Mouse (Mus musculus): ENCODE results near the gene Cdyl. TPM values are rescaled to one million over a fixed set of nuclear protein-coding genes. Genes with fewer than 3 reads are reported as not detected.
A peak's percentile ranks its signal among the peaks of the same experiment; 100 is the strongest.

The Cdyl gene
- polyA plus RNA-seq, 2 experiments: 7.9 to 10.4 TPM

DNA sequence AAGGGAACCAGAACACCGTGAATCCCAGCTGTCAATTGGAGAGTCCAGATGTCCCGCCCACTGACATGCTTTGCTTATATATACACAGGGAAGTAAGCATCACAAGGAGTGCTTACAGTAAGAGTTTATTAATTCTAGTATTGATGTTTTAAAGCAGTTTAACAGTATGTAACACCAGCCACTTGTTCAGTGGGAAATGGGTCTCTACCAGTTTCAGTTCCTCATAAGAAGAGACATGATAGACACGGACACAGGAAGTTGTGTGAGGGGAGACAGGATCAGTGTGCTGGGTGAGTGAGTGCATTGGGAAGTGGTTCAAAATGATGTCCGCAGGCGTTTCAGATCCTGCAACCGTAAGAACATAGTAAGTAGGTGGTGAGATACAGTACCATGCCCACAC lies 123.9 kb downstream of the Cdyl start:
- no peak for ATAC-seq (ENCODE audit: insufficient read depth)
- H3K36me3 ChIP-seq (replicated peaks; ENCODE audit: control insufficient read depth, insufficient read depth, low read depth): no peaks in the 10 kb centered on the region
- no peak overlapping the region for H3K9ac ChIP-seq (replicated peaks)
- peak overlapping the region; percentile 30; the same call in 1 of the 2 replicates for H3K4me2 ChIP-seq (ENCODE audit: low read depth)
- peaks cover 44 to 54% of the 10 kb centered on the region in 2 experiments for H3K4me1 ChIP-seq (replicated peaks; ENCODE audit: control insufficient read depth in 2 of 2, insufficient read depth in 2 of 2, low read length in 1 of 2)
- WGBS (ENCODE audit: insufficient replicate concordance): 45% methylated on average over 6 of the region's 6 CpGs
- no peaks in the 10 kb centered on the region for H3K9me3 ChIP-seq (ENCODE audit: control insufficient read depth, low read length)
- no peak for TF ChIP-seq CTCF (IDR thresholded peaks at IDR 0.05; ENCODE audit: low read depth)
- no peak for TF ChIP-seq EP300 (IDR thresholded peaks at IDR 0.05; ENCODE audit: low read depth)
- H3K27ac ChIP-seq: peak overlapping the region; percentile 2; the same call in 1 of the 2 replicates
- no peak for DNase-seq (ENCODE audit: low read depth in 3 of 3, low spot score in 3 of 3)
- no peaks in the 10 kb centered on the region for H3K27me3 ChIP-seq (ENCODE audit: control insufficient read depth, insufficient read depth, low read length)
- no peak overlapping the region for H3K4me3 ChIP-seq (ENCODE audit: insufficient read depth in 1 of 2, low read depth in 2 of 2, low read length in 2 of 2)

DNA sequence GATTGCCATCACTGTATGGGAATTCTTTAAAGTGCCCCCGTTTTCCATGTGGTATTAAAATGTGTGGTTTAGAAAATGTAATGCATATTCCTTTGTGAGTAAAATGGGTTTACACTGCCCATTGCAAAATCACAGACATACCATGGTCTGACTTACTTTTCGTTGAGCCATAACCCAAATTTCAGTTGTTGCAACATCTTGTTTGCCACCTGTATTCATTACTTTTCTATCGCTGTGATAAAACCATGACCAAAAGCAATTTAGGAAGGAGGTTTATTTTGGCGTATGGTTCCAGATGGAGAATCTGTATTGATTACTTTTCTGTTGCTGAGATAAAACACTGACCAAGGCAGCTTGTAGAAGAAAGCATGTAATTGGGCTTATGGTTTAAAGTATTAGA lies 124.6 kb downstream of the Cdyl start:
- Histone ChIP-seq H3K4me3 (ENCODE audit: insufficient read depth in 1 of 2, low read depth in 2 of 2, low read length in 2 of 2) (no peak overlapping the region), H3K9me3 (ENCODE audit: control insufficient read depth, low read length) (no peaks in the 10 kb centered on the region), H3K9ac (replicated peaks) (no peak overlapping the region), H3K27me3 (ENCODE audit: control insufficient read depth, insufficient read depth, low read length) (no peaks in the 10 kb centered on the region), H3K27ac (no peak overlapping the region), H3K4me2 (ENCODE audit: low read depth) (no peak overlapping the region), H3K4me1 (replicated peaks; ENCODE audit: control insufficient read depth in 2 of 2, insufficient read depth in 2 of 2, low read length in 1 of 2) (peaks cover 48 to 57% of the 10 kb centered on the region in 2 experiments), H3K36me3 (replicated peaks; ENCODE audit: control insufficient read depth, insufficient read depth, low read depth) (no peaks in the 10 kb centered on the region)
- WGBS (ENCODE audit: insufficient replicate concordance): 76% methylated on average over 4 of the region's 4 CpGs
- TF ChIP-seq CTCF (IDR thresholded peaks at IDR 0.05; ENCODE audit: low read depth) (no peak), EP300 (IDR thresholded peaks at IDR 0.05; ENCODE audit: low read depth) (no peak)
- ATAC-seq (ENCODE audit: insufficient read depth) (no peak), DNase-seq (ENCODE audit: low read depth in 3 of 3, low spot score in 3 of 3) (no peak)

DNA sequence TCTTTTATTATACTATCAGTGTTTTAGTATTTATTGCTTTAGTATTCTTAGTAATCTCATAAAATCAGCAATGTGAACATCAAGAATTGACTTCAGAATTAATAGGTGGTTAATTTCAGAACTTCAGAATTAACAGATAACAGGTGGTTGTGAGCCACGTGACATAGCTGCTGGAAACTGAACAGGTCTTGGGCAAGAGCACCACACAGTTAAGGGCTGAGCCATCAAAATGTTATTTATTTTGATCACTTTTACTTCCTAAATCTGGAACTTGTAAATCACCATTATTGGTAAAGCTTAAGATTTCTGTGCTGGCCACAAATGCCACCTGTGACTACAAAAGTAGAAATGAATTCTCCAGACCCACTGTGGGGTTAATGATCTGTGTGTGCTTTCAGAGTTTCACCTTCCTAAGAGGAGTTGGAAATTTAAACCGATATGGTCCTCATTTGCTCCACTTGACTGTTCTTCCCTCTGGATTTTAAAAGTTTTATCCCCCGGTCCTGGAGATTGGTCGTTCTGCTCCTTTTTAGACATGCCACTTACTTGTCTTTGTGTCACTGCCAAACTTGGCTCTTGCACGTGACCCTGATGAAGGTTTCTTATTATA lies 125.8 kb downstream of the Cdyl start:
- ATAC-seq (ENCODE audit: insufficient read depth): no peak
- peak overlapping the region; percentile 31 for H3K27ac ChIP-seq
- no peaks in the 10 kb centered on the region for H3K27me3 ChIP-seq (ENCODE audit: control insufficient read depth, insufficient read depth, low read length)
- 73% methylated on average over 5 of the region's 5 CpGs for WGBS (ENCODE audit: insufficient replicate concordance)
- no peak overlapping the region for H3K4me3 ChIP-seq (ENCODE audit: insufficient read depth in 1 of 2, low read depth in 2 of 2, low read length in 2 of 2)
- peaks cover 47 to 60% of the 10 kb centered on the region in 2 experiments for H3K4me1 ChIP-seq (replicated peaks; ENCODE audit: control insufficient read depth in 2 of 2, insufficient read depth in 2 of 2, low read length in 1 of 2)
- no peaks in the 10 kb centered on the region for H3K9me3 ChIP-seq (ENCODE audit: control insufficient read depth, low read length)
- H3K36me3 ChIP-seq (replicated peaks; ENCODE audit: control insufficient read depth, insufficient read depth, low read depth): no peaks in the 10 kb centered on the region
- DNase-seq (ENCODE audit: low read depth in 3 of 3, low spot score in 3 of 3): no peak
- no peak overlapping the region; the same call in 1 of the 2 replicates for H3K9ac ChIP-seq (replicated peaks)
- no peak for TF ChIP-seq EP300 (IDR thresholded peaks at IDR 0.05; ENCODE audit: low read depth)
- TF ChIP-seq CTCF (IDR thresholded peaks at IDR 0.05; ENCODE audit: low read depth): no peak
- H3K4me2 ChIP-seq (ENCODE audit: low read depth): peak overlapping the region; percentile 59; the same call in 1 of the 2 replicates

GRCm38 (mm10) chr13:35786726-35787399 lies 127.2 kb downstream of the Cdyl start:
- H3K27me3 ChIP-seq (ENCODE audit: control insufficient read depth, insufficient read depth, low read length): no peaks in the 10 kb centered on the region
- no peak overlapping the region for H3K4me3 ChIP-seq (ENCODE audit: insufficient read depth in 1 of 2, low read depth in 2 of 2, low read length in 2 of 2)
- H3K4me2 ChIP-seq (ENCODE audit: low read depth): peak overlapping the region; percentile 59
- no peak for TF ChIP-seq CTCF (IDR thresholded peaks at IDR 0.05; ENCODE audit: low read depth)
- TF ChIP-seq EP300 (IDR thresholded peaks at IDR 0.05; ENCODE audit: low read depth): no peak
- H3K27ac ChIP-seq: peak overlapping the region; percentile 6
- WGBS (ENCODE audit: insufficient replicate concordance): 59% methylated on average over 6 of the region's 6 CpGs
- ATAC-seq (ENCODE audit: insufficient read depth) (peak; percentile 86), DNase-seq (ENCODE audit: low read depth in 3 of 3, low spot score in 3 of 3) (no peak)
- no peaks in the 10 kb centered on the region for H3K9me3 ChIP-seq (ENCODE audit: control insufficient read depth, low read length)
- peak overlapping the region; percentile 9; the same call in 1 of the 2 replicates for H3K9ac ChIP-seq (replicated peaks)
- peaks cover 46 to 59% of the 10 kb centered on the region in 2 experiments for H3K4me1 ChIP-seq (replicated peaks; ENCODE audit: control insufficient read depth in 2 of 2, insufficient read depth in 2 of 2, low read length in 1 of 2)
- no peaks in the 10 kb centered on the region for H3K36me3 ChIP-seq (replicated peaks; ENCODE audit: control insufficient read depth, insufficient read depth, low read depth)

DNA sequence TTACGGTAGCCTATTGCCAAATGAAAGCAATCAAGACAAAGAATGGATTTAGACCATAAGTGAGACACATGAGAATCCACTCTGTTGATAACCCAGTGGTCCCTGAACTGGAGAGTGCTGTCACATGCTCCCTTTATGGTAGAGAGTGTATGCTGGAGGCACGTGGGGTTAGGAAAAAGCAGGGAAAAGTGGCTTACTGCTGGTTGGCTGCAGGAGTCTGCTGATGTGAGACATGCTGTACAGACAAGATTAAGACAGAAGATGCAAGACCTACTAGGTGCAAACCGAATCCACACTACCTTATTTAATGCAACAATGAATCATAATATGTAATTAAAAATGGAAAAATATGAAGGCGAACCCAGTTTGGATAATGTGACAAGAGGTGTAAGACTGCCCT lies 129.9 kb downstream of the Cdyl start:
- Histone ChIP-seq H3K4me2 (ENCODE audit: low read depth) (no peak overlapping the region), H3K9ac (replicated peaks) (no peak overlapping the region), H3K9me3 (ENCODE audit: control insufficient read depth, low read length) (no peaks in the 10 kb centered on the region), H3K27me3 (ENCODE audit: control insufficient read depth, insufficient read depth, low read length) (no peaks in the 10 kb centered on the region), H3K27ac (no peak overlapping the region), H3K4me3 (ENCODE audit: insufficient read depth in 1 of 2, low read depth in 2 of 2, low read length in 2 of 2) (no peak overlapping the region), H3K36me3 (replicated peaks; ENCODE audit: control insufficient read depth, insufficient read depth, low read depth) (no peaks in the 10 kb centered on the region), H3K4me1 (replicated peaks; ENCODE audit: control insufficient read depth in 2 of 2, insufficient read depth in 2 of 2, low read length in 1 of 2) (peaks cover 48 to 49% of the 10 kb centered on the region in 2 experiments)
- 82% methylated on average over 4 of the region's 4 CpGs for WGBS (ENCODE audit: insufficient replicate concordance)
- TF ChIP-seq EP300 (IDR thresholded peaks at IDR 0.05; ENCODE audit: low read depth) (no peak), CTCF (IDR thresholded peaks at IDR 0.05; ENCODE audit: low read depth) (no peak)
- ATAC-seq (ENCODE audit: insufficient read depth): no peak
- DNase-seq (ENCODE audit: low read depth in 3 of 3, low spot score in 3 of 3): no peak
